Mouse (Mus musculus) mouse embryonic stem cell (cell line): ENCODE measurements around the gene Olfr1140.

ENCODE experiments used
- in situ Hi-C, 2 experiments: fragments of 300-500 bp; cut with MboI; formaldehyde crosslinking; loops; 1 replicate in 1 of 2; 3 replicates in 1 of 2; pipeline ENCODE4 v1.14.3; 2019 to 2020; ENCODE audit warnings: low sequenced_read_pairs in 2 of 2, low pct_unique_long_range_greater_than_20kb in 1 of 2, mixed read lengths in 1 of 2; ENCODE audit not compliant: unreplicated experiment in 1 of 2

The Olfr1140 gene

GRCm38 (mm10) chr2:87743452-87743851 lies at the start of gene Olfr1140:
TSS of gene Olfr1140 (plus strand) at chr2:87743752.
- in situ Hi-C loops = no loop called here

DNA sequence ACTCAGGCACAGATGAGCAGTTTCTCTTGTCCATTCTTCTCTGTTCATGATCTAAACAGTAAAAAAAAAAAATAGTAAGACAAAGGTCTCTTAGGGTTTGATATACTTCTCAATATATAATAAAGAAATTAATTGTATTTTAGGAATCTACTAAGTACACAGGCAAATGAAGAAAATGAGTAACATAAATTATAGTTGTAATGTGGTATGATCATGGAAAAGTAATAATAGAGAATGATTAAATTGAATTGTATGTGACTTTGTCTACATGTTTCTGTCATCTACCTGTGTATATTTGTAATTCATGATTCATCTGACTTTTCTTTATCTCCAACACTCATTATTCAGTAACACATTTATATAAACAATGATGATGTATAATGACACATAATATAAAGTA lies 49.7 kb upstream of the Olfr1140 start, which contains the start of gene Olfr1136:
TSS of gene Olfr1136 (minus strand) at position 101 of the 400 bp plus-strand sequence.
- in situ Hi-C loops = no loop called here

- in situ Hi-C loops = no loop called here
Observed at GRCm38 (mm10) chr2:87713079-87713478, 30.5 kb upstream of the Olfr1140 start, which contains the start of gene Olfr1137. TSS of gene Olfr1137 (minus strand) at chr2:87713179.

DNA sequence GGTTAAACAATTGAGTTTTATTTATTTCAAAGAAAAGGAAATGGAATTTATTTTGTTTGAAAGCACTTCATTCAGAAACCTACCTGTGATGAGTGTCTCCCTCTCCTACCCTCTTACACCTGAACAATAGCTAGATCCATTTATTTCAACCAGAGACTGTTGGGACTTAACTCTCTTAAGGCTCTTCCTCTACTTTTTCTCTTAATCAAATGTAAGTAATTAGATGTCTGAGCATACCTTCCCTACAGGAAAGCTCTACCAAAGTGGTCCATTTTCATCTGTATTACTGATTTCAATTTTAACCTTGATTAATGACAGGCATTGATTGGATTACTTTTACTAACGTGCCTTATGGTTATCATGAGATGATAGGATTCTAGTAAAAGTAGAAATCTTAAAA lies 3.7 kb upstream of the Olfr1140 start, which contains the start of gene Olfr1138:
TSS of gene Olfr1138 (minus strand) at position 101 of the 400 bp plus-strand sequence.
- in situ Hi-C loops = no loop called here

DNA sequence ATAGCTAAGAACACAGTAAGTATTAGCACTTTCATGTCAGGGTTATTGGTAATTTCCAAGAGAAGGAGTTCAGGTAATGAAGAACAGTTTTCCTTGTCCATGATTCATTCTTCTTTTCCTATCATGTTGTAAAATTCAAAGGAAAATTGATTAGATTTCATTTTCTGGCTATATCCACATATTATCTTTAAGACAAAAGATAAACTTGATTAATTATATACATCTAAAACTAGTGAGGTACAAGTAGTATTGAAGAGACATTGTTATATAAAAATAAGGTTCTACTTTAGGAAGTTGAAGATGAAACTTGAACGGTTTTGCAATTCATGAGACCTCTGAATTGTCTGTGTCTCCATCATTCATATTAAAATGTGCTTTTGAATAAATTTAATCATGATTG lies 10.3 kb downstream of the Olfr1140 start, which contains the start of gene Olfr1141:
TSS of gene Olfr1141 (minus strand) at position 101 of the 400 bp plus-strand sequence.
- in situ Hi-C loops = no loop called here

GRCm38 (mm10) chr2:87776143-87776542 lies 32.6 kb downstream of the Olfr1140 start:
- in situ Hi-C loops = no loop called here

- in situ Hi-C loops = no loop called here
Observed at GRCm38 (mm10) chr2:87779183-87779582, 35.6 kb downstream of the Olfr1140 start, which contains the start of gene Olfr152. TSS of gene Olfr152 (plus strand) at chr2:87779483.
